Mouse (Mus musculus) kidney, adult 2 months (tissue): Measurements from ENCODE around the gene Sort1. TPM values are rescaled to one million over a fixed set of nuclear protein-coding genes. Genes with fewer than 3 reads are reported as not detected.

Experiments used
- DNase-seq: peaks from one replicate; pipeline ENCODE4 v3.0.0; 2021
- H3K27ac ChIP-seq: fragments of 200-500 bp; 2 replicates; pipeline ENCODE4 v1.5.1; 2012; ENCODE audit warnings: low read depth, low read length, control low read depth, inconsistent platforms; ENCODE audit not compliant: insufficient read depth
- H3K27me3 ChIP-seq: fragments of 200-500 bp; replicated peaks from 2 replicates; pipeline ENCODE4 v1.6.1; 2012; ENCODE audit warnings: mild to moderate bottlenecking, moderate library complexity, low read length, inconsistent platforms; ENCODE audit not compliant: control insufficient read depth, insufficient read depth
- H3K36me3 ChIP-seq: fragments of 200-500 bp; 2 replicates; pipeline ENCODE4 v1.6.1; 2012; ENCODE audit warnings: mild to moderate bottlenecking, moderate library complexity, low read length, inconsistent platforms; ENCODE audit not compliant: control insufficient read depth, insufficient read depth
- H3K4me1 ChIP-seq: fragments of 200-500 bp; 2 replicates; pipeline ENCODE4 v1.6.1; 2011; ENCODE audit warnings: low read length; ENCODE audit not compliant: control insufficient read depth, insufficient read depth
- H3K4me3 ChIP-seq: fragments of 200-500 bp; 2 replicates; pipeline ENCODE4 v1.5.1; 2011; ENCODE audit warnings: mild to moderate bottlenecking, low read depth, low read length, control low read depth; ENCODE audit not compliant: insufficient read depth
- CTCF ChIP-seq: fragments of 200-500 bp; conservative IDR thresholded peaks from 2 replicates; pipeline ENCODE4 v1.5.1; 2011; ENCODE audit warnings: low read depth, mild to moderate bottlenecking, control low read depth, low read length, moderate library complexity, mixed read lengths; ENCODE audit not compliant: insufficient read depth, insufficient read length
- POLR2A ChIP-seq: fragments of 200-500 bp; IDR thresholded peaks from one replicate; pipeline ENCODE4 v1.6.1; 2011; ENCODE audit warnings: low read depth, low read length, control low read depth
- WGBS: fragments of 180-500 bp; shearing (Covaris S2); methylation state at CpG from one replicate; pipeline ENCODE4 v1.1.7; 2018; 5-methylcytosine and 5-hydroxymethylcytosine counted together
- polyA plus RNA-seq: library from polyadenylated mRNA; depleted of rRNA; stranded (reverse); fragments of >200 nt; gene quantifications from 2 replicates; pipeline ENCODE4 v1.2.3, GENCODE M21; 2012

Sort1 gene
- polyA plus RNA-seq, 1 experiment, result 30.2 TPM

DNA sequence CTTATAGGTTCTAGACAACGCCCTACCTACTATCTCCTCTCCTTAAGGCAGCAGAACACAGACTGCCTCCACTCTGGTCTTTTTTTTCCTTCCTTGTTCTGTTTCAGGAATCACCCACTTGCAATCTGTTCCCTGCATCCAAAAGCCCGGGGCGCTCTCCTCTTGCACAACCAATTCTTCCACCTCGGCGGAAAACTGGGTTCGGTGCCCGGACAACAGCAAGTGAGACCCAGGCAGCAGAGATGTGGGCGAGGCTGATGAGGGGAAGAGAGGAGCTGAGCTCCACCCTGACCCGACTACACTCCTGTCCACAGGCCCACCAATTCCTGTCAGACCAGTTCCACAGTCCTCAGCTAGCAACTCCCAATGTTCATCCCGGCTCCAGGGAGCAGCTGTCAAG is 102.3 kb downstream of the Sort1 start:
- no peaks in the 10 kb centered on the region for H3K36me3 ChIP-seq
- WGBS, result 90% methylated on average over 10 of the region's 10 CpGs
- no peak for TF ChIP-seq CTCF
- no peak for TF ChIP-seq POLR2A
- H3K27ac ChIP-seq, result no peak overlapping the region
- no peaks in the 10 kb centered on the region for H3K27me3 ChIP-seq
- H3K4me3 ChIP-seq, result no peak overlapping the region
- DNase-seq, result no peak
- H3K4me1 ChIP-seq, result peaks cover 9% of the 10 kb centered on the region; the same call in 1 of the 2 replicates

DNA sequence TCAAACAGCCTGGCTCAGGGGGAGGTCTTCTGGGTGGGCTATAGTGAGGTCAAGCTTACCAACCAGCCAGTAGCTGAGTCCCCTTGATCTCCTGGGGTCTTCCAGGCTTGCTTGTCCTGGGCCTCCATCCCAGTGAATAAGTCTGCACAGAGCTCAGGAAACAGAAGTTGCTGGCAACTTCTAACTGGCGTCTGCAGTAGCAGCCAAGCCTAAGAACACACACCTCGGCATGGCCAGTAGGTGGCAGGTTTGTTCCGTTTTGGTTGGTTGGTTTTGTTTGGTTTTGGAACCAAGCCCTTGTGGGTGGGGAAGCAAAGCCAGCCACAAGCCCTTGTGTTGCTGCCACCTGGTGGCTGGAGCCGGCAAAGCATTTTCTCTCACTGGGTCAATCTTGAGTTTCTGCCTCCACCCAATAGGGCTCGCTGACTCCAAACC is 105.2 kb downstream of the Sort1 start:
- peaks cover 13% of the 10 kb centered on the region; the same call in 1 of the 2 replicates for H3K4me1 ChIP-seq
- peak; percentile 98 for DNase-seq
- no peak overlapping the region for H3K4me3 ChIP-seq
- under 1% methylated on average over 5 of the region's 5 CpGs for WGBS
- H3K27ac ChIP-seq, result no peak overlapping the region
- TF ChIP-seq CTCF (peak; percentile 99), POLR2A (no peak)
- H3K27me3 ChIP-seq, result no peaks in the 10 kb centered on the region
- no peaks in the 10 kb centered on the region for H3K36me3 ChIP-seq

DNA sequence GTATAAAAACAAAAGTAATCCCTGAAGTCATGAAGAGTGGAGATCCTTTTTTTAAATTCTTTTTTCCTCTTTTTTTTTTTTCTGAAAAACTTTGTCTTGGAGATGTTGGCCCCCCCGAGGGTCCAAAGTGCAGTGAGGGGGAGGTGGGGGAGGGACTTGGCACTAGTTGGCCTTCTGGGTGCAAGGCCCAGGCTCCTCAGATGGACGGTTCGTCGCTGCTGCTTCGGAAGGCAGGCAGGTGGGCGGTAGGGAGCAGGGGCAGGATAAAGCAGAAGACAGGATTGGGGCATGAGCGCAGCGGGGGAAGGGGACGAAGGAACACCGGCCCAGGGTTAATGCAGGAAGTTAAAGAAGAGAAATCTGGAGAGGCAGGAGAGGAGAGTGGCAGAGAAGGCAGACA is 108.4 kb downstream of the Sort1 start:
- peak; percentile 90 for DNase-seq
- no peaks in the 10 kb centered on the region for H3K27me3 ChIP-seq
- H3K36me3 ChIP-seq, result no peaks in the 10 kb centered on the region
- H3K4me3 ChIP-seq, result peak overlapping the region; percentile 55
- peak overlapping the region; percentile 95 for H3K27ac ChIP-seq
- H3K4me1 ChIP-seq, result peaks cover 13% of the 10 kb centered on the region; the same call in 1 of the 2 replicates
- WGBS, result 38% methylated on average over 10 of the region's 10 CpGs
- TF ChIP-seq CTCF, result no peak
- TF ChIP-seq POLR2A, result peak; percentile 57

DNA sequence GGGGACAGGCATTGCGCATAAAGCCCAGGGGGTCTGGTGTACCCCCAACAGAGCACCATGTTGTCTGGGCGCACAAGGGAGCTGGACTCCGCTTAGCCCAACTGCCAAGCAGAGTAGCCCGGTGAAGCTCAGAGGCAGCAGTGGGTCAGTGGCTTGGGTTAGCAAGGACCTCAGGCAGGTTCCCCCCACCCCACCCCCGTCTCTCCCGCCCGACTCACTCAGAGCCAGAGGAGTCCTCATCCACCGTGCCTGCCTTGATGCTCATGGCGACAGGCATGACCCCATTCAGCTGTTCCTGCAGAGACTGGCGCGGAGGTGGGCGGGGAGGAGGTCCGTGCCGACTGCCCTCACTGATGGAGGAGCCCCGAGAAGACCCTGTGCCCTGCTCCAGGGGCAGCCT is 108.9 kb downstream of the Sort1 start:
- Histone ChIP-seq H3K27me3 (no peaks in the 10 kb centered on the region), H3K36me3 (no peaks in the 10 kb centered on the region), H3K27ac (peak overlapping the region; percentile 85), H3K4me3 (peak overlapping the region; percentile 55), H3K4me1 (peaks cover 13% of the 10 kb centered on the region; the same call in 1 of the 2 replicates)
- TF ChIP-seq POLR2A (no peak), CTCF (no peak)
- WGBS, result 46% methylated on average over 15 of the region's 15 CpGs
- no peak for DNase-seq

DNA sequence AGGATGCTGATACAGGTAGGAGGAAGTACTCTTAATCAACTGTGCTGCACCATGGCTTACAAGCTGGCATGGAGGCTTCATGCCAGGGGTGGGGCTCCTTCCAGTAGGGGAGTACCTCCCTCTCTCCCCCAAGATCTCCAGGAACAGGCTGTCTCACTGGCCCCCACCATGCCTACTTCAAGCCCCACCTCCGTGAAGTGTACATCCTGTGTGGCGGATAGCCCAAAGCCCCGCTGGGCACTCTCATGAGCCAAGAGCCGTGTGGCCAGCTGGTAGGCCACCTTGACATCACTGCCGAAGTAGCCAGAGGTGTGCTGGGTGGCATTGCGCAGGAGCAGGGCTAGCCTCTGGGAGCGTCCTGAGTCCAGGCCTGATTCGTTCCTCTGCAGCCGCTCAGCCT is 114.4 kb downstream of the Sort1 start:
- no peaks in the 10 kb centered on the region for H3K27me3 ChIP-seq
- TF ChIP-seq CTCF (no peak), POLR2A (no peak)
- WGBS, result 89% methylated on average over 9 of the region's 9 CpGs
- DNase-seq, result no peak
- H3K4me1 ChIP-seq, result peaks cover 6% of the 10 kb centered on the region
- H3K36me3 ChIP-seq, result no peaks in the 10 kb centered on the region
- H3K27ac ChIP-seq, result no peak overlapping the region
- H3K4me3 ChIP-seq, result no peak overlapping the region

DNA sequence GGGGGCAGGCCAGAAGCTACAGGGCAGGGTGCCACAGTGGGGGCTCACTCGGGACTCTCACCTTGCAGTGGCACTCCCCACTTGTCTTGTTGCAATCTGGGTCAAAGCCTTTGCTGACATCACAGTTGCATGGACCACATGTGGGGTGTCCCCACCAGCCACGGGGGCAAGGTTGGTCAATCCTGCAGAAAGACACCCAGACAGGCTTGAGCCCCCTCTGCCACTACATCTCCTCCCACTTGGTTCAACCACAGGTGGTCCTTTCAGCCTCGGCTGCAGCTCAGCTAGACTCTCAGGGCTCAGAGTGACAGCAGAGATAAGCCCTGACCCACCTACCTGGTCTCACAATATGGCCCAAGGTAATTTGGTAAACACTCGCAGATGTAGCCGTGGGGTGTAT is 116.6 kb downstream of the Sort1 start:
- 88% methylated on average over 5 of the region's 5 CpGs for WGBS
- no peak for DNase-seq
- TF ChIP-seq POLR2A, result no peak
- no peak for TF ChIP-seq CTCF
- Histone ChIP-seq H3K4me1 (peaks cover 6% of the 10 kb centered on the region), H3K36me3 (no peaks in the 10 kb centered on the region), H3K4me3 (no peak overlapping the region), H3K27ac (no peak overlapping the region), H3K27me3 (no peaks in the 10 kb centered on the region)

DNA sequence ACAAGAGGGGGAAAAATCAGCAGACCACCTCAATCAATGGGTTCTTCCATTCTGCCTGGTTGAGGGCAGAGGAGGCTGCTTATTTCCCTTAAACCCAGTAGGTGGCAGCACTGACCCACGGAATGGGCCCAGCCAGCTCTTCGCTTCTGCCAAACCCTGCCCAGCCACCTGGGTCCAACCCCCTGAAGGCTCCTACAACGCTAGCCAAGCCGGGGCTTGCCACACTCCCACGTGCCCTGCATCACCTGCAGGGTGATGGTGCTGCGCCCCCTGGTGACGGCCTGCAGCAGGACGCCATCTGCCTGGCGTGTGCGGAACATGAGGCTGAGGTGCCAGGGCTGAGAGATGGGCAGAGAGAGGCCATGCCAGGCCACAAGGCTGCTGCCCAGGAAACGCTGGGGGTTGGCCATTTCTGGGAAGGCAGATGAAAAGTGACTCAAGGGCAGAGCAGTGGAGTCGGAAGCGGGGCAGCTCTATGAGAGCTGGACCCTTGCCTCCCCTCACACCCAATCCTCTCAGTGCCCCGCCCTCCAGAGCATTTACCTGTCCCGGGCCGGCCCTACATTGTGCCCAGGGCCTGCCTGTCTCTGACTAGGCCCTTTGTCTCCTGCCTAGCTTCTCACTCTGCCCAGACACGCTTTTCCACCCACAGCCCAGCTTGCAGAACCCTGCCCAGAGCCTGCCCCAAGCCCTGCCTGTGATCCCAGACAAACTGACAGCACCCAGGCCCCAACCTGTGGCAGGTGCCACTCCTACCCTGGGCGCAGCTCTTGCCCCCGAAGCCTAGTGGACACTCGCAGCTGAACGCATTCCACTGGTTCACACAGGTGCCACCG is 118.0 kb downstream of the Sort1 start:
- 28% methylated on average over 22 of the region's 22 CpGs for WGBS
- no peak for TF ChIP-seq POLR2A
- peak; percentile 82 for TF ChIP-seq CTCF
- H3K27me3 ChIP-seq, result no peaks in the 10 kb centered on the region
- H3K4me3 ChIP-seq, result no peak overlapping the region
- peaks cover 6% of the 10 kb centered on the region for H3K4me1 ChIP-seq
- DNase-seq, result peak; percentile 97
- H3K27ac ChIP-seq, result peak overlapping the region; percentile 17; the same call in 1 of the 2 replicates
- H3K36me3 ChIP-seq, result no peaks in the 10 kb centered on the region
